Mouse (Mus musculus): ENCODE measurements at regions not wholly inside any gene's neighbourhood (a gene's known extent, or its start where the extent isn't known, plus 50 kb on each side); places are given as distances from the start of the nearest gene placed in this dataset.

GRCm38 (mm10) chr6:81756242-81756641, 167.2 kb upstream of the Gcfc2 start:
- 71% methylated on average over 7 of the region's 7 CpGs for WGBS
- Histone ChIP-seq H3K4me3 (replicated peaks; ENCODE audit: extremely low read depth, low read depth, low read length) (no peak overlapping the region), H3K4me1 (ENCODE audit: control insufficient read depth, insufficient read depth, low read length) (no peaks in the 10 kb centered on the region)
- DNase-seq: no peak
- no peak for TF ChIP-seq POLR2A (IDR thresholded peaks at IDR 0.05; ENCODE audit: borderline replicate concordance, extremely low read depth, low read depth, low read length)
- no peak for TF ChIP-seq CTCF (IDR thresholded peaks at IDR 0.05; ENCODE audit: insufficient read depth, low read length)

DNA sequence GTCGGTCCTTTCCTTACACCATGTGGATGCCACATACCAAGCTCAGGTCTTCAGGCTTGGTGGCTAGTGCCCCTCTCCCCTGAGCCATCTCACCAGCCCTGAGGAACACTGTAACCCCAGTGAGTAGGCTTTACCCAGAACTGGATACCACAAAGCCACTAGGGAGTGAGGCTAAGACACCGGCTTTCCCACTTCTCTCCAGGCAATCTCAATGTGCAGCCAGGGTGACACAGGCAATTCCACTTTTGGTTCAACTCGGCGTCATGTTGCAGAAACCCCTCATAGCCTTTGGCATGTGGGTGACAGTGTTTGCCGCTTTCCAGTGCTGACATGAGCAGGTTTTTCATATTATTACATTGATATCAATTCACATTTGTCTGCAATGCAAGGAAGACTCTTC, 164.6 kb upstream of the Gcfc2 start:
- Histone ChIP-seq H3K4me3 (replicated peaks; ENCODE audit: extremely low read depth, low read depth, low read length) (no peak overlapping the region), H3K4me1 (ENCODE audit: control insufficient read depth, insufficient read depth, low read length) (no peaks in the 10 kb centered on the region)
- TF ChIP-seq CTCF (IDR thresholded peaks at IDR 0.05; ENCODE audit: insufficient read depth, low read length) (no peak), POLR2A (IDR thresholded peaks at IDR 0.05; ENCODE audit: borderline replicate concordance, extremely low read depth, low read depth, low read length) (no peak)
- no peak for DNase-seq
- 73% methylated on average over 5 of the region's 5 CpGs for WGBS

DNA sequence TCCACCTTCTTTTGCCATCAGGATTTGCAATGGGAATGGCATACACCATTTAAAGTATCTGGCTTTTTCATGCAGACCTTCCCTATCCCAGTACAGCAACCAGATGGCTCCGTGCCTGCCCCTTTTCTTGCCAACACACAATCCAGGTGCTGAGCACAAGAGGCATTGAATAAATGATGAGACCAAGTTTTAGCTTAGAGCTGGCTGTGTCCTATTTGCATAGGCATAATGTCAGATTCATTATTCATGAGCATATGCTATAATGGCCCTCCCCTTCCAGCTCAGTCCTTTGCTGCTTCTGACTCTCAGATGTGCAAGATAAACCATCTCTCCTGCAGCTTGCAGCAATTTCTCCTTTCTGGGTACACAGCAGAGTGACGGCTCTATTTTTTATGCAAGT, 163.3 kb upstream of the Gcfc2 start:
- DNase-seq: no peak
- Histone ChIP-seq H3K4me3 (replicated peaks; ENCODE audit: extremely low read depth, low read depth, low read length) (no peak overlapping the region), H3K4me1 (ENCODE audit: control insufficient read depth, insufficient read depth, low read length) (peaks cover 3% of the 10 kb centered on the region)
- TF ChIP-seq CTCF (IDR thresholded peaks at IDR 0.05; ENCODE audit: insufficient read depth, low read length) (no peak), POLR2A (IDR thresholded peaks at IDR 0.05; ENCODE audit: borderline replicate concordance, extremely low read depth, low read depth, low read length) (no peak)
- WGBS: 81% methylated on average over 2 of the region's 2 CpGs

- TF ChIP-seq POLR2A (IDR thresholded peaks at IDR 0.05; ENCODE audit: borderline replicate concordance, extremely low read depth, low read depth, low read length): no peak
- TF ChIP-seq CTCF (IDR thresholded peaks at IDR 0.05; ENCODE audit: insufficient read depth, low read length): no peak
- Histone ChIP-seq H3K4me1 (ENCODE audit: control insufficient read depth, insufficient read depth, low read length) (peaks cover 3% of the 10 kb centered on the region), H3K4me3 (replicated peaks; ENCODE audit: extremely low read depth, low read depth, low read length) (no peak overlapping the region)
- DNase-seq: no peak
- WGBS: 63% methylated on average over 7 of the region's 7 CpGs
These were observed 157.6 kb upstream of the Gcfc2 start for GRCm38 (mm10) chr6:81765831-81766230.

DNA sequence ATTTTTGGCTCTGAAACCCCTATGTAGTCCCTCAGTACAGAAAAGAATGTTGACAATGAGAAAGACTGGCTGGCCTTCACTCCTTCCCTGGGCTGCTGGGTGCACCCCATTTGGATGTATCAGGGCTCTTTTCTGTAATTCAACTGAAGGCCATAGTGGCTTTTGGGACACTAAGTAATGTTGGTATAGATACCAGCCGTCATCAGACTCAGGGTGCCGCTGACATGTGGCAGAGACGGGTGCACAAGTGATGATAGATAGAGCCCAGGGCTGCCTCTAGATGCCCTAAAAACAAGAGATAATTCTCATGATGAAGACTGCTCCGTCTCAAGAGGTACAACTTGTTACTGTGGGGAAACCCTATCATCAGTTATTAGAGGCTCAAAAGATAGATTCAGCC, 156.7 kb upstream of the Gcfc2 start:
- Histone ChIP-seq H3K4me3 (replicated peaks; ENCODE audit: extremely low read depth, low read depth, low read length) (no peak overlapping the region), H3K4me1 (ENCODE audit: control insufficient read depth, insufficient read depth, low read length) (peaks cover 3% of the 10 kb centered on the region)
- TF ChIP-seq CTCF (IDR thresholded peaks at IDR 0.05; ENCODE audit: insufficient read depth, low read length) (no peak), POLR2A (IDR thresholded peaks at IDR 0.05; ENCODE audit: borderline replicate concordance, extremely low read depth, low read depth, low read length) (no peak)
- 73% methylated on average over 4 of the region's 4 CpGs for WGBS
- no peak for DNase-seq

- TF ChIP-seq POLR2A (IDR thresholded peaks at IDR 0.05; ENCODE audit: borderline replicate concordance, extremely low read depth, low read depth, low read length) (no peak), CTCF (IDR thresholded peaks at IDR 0.05; ENCODE audit: insufficient read depth, low read length) (no peak)
- H3K4me1 ChIP-seq (ENCODE audit: control insufficient read depth, insufficient read depth, low read length): peaks cover 3% of the 10 kb centered on the region
- WGBS: 42% methylated on average over 5 of the region's 5 CpGs
- DNase-seq: no peak
- no peak overlapping the region for H3K4me3 ChIP-seq (replicated peaks; ENCODE audit: extremely low read depth, low read depth, low read length)
These were observed 154.6 kb upstream of the Gcfc2 start for GRCm38 (mm10) chr6:81768669-81769537.

DNA sequence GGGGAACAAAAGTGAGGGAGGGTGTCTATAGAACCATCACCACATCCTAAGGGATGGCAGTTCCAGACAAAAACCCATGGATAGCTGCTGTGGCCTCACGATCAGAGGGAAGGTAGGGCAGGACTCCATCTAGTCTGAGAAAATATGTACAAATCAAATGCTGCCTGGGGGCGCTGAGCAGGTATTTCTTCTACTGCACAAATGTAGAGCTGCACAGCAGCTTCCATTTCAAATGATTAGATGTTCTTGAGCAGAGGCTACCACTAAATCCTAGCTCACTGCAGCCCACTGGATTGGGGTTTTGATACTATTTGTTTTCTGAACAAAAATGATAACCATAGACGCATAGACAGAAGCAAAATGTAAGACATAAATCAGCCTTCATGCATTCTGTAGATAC, 153.2 kb upstream of the Gcfc2 start:
- no peaks in the 10 kb centered on the region for H3K4me1 ChIP-seq (ENCODE audit: control insufficient read depth, insufficient read depth, low read length)
- no peak overlapping the region for H3K4me3 ChIP-seq (replicated peaks; ENCODE audit: extremely low read depth, low read depth, low read length)
- no peak for DNase-seq
- WGBS: 76% methylated on average over 3 of the region's 3 CpGs
- no peak for TF ChIP-seq CTCF (IDR thresholded peaks at IDR 0.05; ENCODE audit: insufficient read depth, low read length)
- no peak for TF ChIP-seq POLR2A (IDR thresholded peaks at IDR 0.05; ENCODE audit: borderline replicate concordance, extremely low read depth, low read depth, low read length)

DNA sequence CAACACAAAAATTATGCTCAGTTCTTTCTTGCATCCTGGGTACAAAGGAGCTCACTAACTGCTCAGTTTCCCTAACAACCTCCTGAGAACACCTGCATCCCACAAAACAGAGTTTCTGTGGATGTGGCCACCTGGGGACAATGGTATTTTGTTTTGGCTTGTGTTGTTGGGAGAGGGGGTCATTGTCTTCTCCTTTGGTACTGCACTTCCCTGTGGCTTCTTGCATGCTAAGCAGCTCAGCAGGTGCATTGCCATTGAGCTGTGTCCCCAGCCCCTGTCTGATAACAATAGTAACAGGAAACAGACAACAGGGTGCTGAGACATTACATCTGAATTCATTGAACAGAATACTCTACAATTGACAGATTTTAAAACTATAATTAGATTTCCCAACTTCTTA, 151.6 kb upstream of the Gcfc2 start:
- TF ChIP-seq POLR2A (IDR thresholded peaks at IDR 0.05; ENCODE audit: borderline replicate concordance, extremely low read depth, low read depth, low read length): no peak
- no peak for TF ChIP-seq CTCF (IDR thresholded peaks at IDR 0.05; ENCODE audit: insufficient read depth, low read length)
- H3K4me1 ChIP-seq (ENCODE audit: control insufficient read depth, insufficient read depth, low read length): no peaks in the 10 kb centered on the region
- DNase-seq: no peak

GRCm38 (mm10) chr6:81782131-81782530, 141.3 kb upstream of the Gcfc2 start:
- 82% methylated on average over 5 of the region's 5 CpGs for WGBS
- TF ChIP-seq POLR2A (IDR thresholded peaks at IDR 0.05; ENCODE audit: borderline replicate concordance, extremely low read depth, low read depth, low read length): no peak
- no peak for TF ChIP-seq CTCF (IDR thresholded peaks at IDR 0.05; ENCODE audit: insufficient read depth, low read length)

More for the DNA sequence above, 151.6 kb upstream of the Gcfc2 start:
- no peak overlapping the region for H3K4me3 ChIP-seq (replicated peaks; ENCODE audit: extremely low read depth, low read depth, low read length)

GRCm38 (mm10) chr6:81782815-81783435, 140.5 kb upstream of the Gcfc2 start:
- TF ChIP-seq CTCF (IDR thresholded peaks at IDR 0.05; ENCODE audit: insufficient read depth, low read length) (no peak), POLR2A (IDR thresholded peaks at IDR 0.05; ENCODE audit: borderline replicate concordance, extremely low read depth, low read depth, low read length) (no peak)
- no peaks in the 10 kb centered on the region for H3K4me1 ChIP-seq (ENCODE audit: control insufficient read depth, insufficient read depth, low read length)
- 72% methylated on average over 8 of the region's 8 CpGs for WGBS
- DNase-seq: no peak
- no peak overlapping the region for H3K4me3 ChIP-seq (replicated peaks; ENCODE audit: extremely low read depth, low read depth, low read length)

More at GRCm38 (mm10) chr6:81782131-81782530, 141.3 kb upstream of the Gcfc2 start:
- Histone ChIP-seq H3K4me3 (replicated peaks; ENCODE audit: extremely low read depth, low read depth, low read length) (no peak overlapping the region), H3K4me1 (ENCODE audit: control insufficient read depth, insufficient read depth, low read length) (no peaks in the 10 kb centered on the region)
- no peak for DNase-seq

Data from lung, adult 2 months (tissue).